Mouse (Mus musculus) inflammation-experienced regulatory T-cells (primary cell): ENCODE results near the gene Slfn1. TPM values are rescaled to one million over a fixed set of nuclear protein-coding genes. Genes with fewer than 3 reads are reported as not detected.

Source experiments
- polyA plus RNA-seq, 2 experiments: library from polyadenylated mRNA; unstranded; fragments of 100-300 nt; shearing (Covaris generic); gene quantifications; one replicate each; pipeline ENCODE4 v1.2.1; 2017

Gene Slfn1
- polyA plus RNA-seq = 100 to 1,000 TPM; 165 to 319 TPM

GRCm38 (mm10) chr11:83116597-83117227 lies at the start of gene Slfn1:
Slfn1 (plus strand) TSS chr11:83116849.

Other genes with a start within 250 kb of the Slfn1 start
- 10 to 100 TPM; 13.8 to 14.2 TPM for gene Rffl, start 245.6 kb upstream of the Slfn1 start, polyA plus RNA-seq
- gene Rad51d, start 226.2 kb upstream of the Slfn1 start, polyA plus RNA-seq = 10 to 100 TPM; 26.7 to 30.8 TPM
- gene Fndc8, start 224.7 kb upstream of the Slfn1 start, polyA plus RNA-seq = 1 to 10 TPM in 1 of 2 experiments, under 1 TPM in 1; 0.22 to 1.4 TPM
- gene Nle1, start 208.4 kb upstream of the Slfn1 start, polyA plus RNA-seq = 10 to 100 TPM; 28.9 to 56.3 TPM
- under 1 TPM; 0.05 to 0.20 TPM for gene Unc45b, start 206.3 kb upstream of the Slfn1 start, polyA plus RNA-seq
- 10 to 100 TPM; 31.9 to 36.7 TPM for gene Slfn5, start 165.5 kb upstream of the Slfn1 start, polyA plus RNA-seq
- 10 to 100 TPM in 1 of 2 experiments, 1 to 10 TPM in 1; 7.9 to 12.5 TPM for gene Slfn9, start 125.0 kb upstream of the Slfn1 start, polyA plus RNA-seq
- 100 to 1,000 TPM in 1 of 2 experiments, 10 to 100 TPM in 1; 98.3 to 115 TPM for gene Slfn8, start 96.0 kb upstream of the Slfn1 start, polyA plus RNA-seq
- 100 to 1,000 TPM; 589 to 842 TPM for gene Slfn2, start 51.7 kb upstream of the Slfn1 start, polyA plus RNA-seq
- under 1 TPM; 0.33 to 0.55 TPM for gene Slfn4, start 58.3 kb downstream of the Slfn1 start, polyA plus RNA-seq
- 1 to 10 TPM; 3.5 to 6.2 TPM for gene Slfn3, start 74.5 kb downstream of the Slfn1 start, polyA plus RNA-seq
- under 1 TPM in 1 of 2 experiments, not detected in 1; 0.08 TPM for gene Slfn14, start 169.9 kb downstream of the Slfn1 start, polyA plus RNA-seq
- gene Ap2b1, start 182.2 kb downstream of the Slfn1 start, polyA plus RNA-seq = 10 to 100 TPM; 41.1 to 56.0 TPM
- 10 to 100 TPM; 12.5 to 14.8 TPM for gene Pex12, start 185.7 kb downstream of the Slfn1 start, polyA plus RNA-seq